Mouse (Mus musculus): ENCODE measurements around the gene S100pbp. TPM values are rescaled to one million over a fixed set of nuclear protein-coding genes. Genes with fewer than 3 reads are reported as not detected.

Gene S100pbp
- polyA plus RNA-seq, 1 experiment: 6.4 TPM

GRCm38 (mm10) chr4:129226441-129226963, 37.0 kb upstream of the S100pbp start:
- Histone ChIP-seq H3K4me3 (ENCODE audit: low read depth, low read length) (no peak overlapping the region), H3K27me3 (ENCODE audit: control insufficient read depth, insufficient read depth, low read length) (no peaks in the 10 kb centered on the region), H3K36me3 (ENCODE audit: control insufficient read depth, insufficient read depth, low read length) (peaks cover 46% of the 10 kb centered on the region), H3K27ac (ENCODE audit: insufficient read depth, low read depth, low read length) (no peak overlapping the region), H3K4me1 (ENCODE audit: control insufficient read depth, insufficient read depth, insufficient read length, low read length) (peaks cover 37% of the 10 kb centered on the region)
- TF ChIP-seq POLR2A (IDR thresholded peaks at IDR 0.05; ENCODE audit: low read depth, low read length) (no peak), CTCF (IDR thresholded peaks at IDR 0.05; ENCODE audit: extremely low read depth, insufficient read length, insufficient replicate concordance, low read depth, low read length) (no peak)
- 20% methylated on average over 5 of the region's 5 CpGs for WGBS

DNA sequence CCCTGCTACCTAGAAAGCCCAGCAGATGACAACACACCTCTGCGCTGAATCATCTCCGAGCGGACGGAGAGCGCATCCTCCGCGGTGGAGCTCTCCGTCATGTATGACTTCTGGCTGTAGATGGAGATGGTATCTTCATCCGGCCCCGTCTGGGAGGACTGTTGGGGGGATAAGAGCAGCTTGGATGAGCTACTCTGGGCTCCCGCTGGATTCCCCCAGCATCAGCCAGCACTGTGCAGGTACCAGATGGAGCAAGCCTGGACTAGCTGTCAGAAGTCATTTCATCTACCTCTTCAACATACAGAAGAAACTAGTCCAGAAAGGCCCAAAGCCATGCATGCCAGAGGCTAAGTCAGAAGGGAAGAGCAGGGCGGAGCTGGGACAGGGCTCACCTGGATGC, 35.8 kb upstream of the S100pbp start:
- WGBS: 98% methylated on average over 12 of the region's 12 CpGs
- no peak overlapping the region for H3K4me3 ChIP-seq (ENCODE audit: low read depth, low read length)
- TF ChIP-seq POLR2A (IDR thresholded peaks at IDR 0.05; ENCODE audit: low read depth, low read length) (no peak), CTCF (IDR thresholded peaks at IDR 0.05; ENCODE audit: extremely low read depth, insufficient read length, insufficient replicate concordance, low read depth, low read length) (no peak)
- H3K36me3 ChIP-seq (ENCODE audit: control insufficient read depth, insufficient read depth, low read length): peaks cover 58% of the 10 kb centered on the region
- no peaks in the 10 kb centered on the region for H3K27me3 ChIP-seq (ENCODE audit: control insufficient read depth, insufficient read depth, low read length)
- H3K27ac ChIP-seq (ENCODE audit: insufficient read depth, low read depth, low read length): no peak overlapping the region
- H3K4me1 ChIP-seq (ENCODE audit: control insufficient read depth, insufficient read depth, insufficient read length, low read length): peaks cover 28% of the 10 kb centered on the region

DNA sequence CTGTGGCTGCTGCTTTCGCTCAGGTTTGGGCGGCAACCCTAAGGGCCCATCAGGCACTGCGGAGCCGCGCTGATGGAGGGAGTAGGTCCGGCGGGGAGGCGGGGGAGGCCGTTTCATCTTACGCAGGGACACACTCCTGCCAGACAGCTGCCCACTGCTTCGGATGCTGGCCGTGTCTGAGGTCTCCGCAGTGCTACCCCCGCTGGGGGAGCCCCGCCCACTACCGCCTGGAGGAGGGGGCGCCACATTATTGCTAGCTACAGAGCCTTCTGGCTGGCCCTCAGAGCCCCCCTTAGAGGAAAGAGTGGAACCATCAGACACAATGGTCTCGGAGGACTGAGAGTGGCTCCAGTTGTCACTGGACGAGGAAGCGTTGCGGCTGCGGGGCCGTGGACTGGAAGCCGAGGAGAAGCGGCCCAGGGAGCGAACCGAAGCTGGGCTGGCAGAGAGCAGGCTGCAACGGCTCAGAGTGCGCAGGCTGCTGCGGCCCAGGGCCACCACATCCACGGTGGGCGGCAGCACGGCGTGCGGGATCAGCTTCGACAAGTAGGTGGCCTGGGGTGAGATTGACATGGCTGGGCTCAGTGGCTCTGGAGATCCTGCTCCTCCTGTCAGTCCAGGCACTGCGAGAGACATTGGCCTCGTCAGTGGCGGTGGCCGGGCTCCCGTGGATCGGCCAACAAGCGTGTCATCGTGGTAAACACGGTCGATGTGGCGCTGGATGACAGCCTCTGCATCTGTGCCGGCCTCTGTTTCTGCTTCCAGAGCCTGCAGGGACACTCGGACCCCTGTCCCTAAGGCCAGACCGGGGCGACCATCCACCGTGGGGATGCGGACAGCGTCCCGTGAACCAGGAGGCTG, 34.1 kb upstream of the S100pbp start:
- H3K27me3 ChIP-seq (ENCODE audit: control insufficient read depth, insufficient read depth, low read length): no peaks in the 10 kb centered on the region
- WGBS: 84% methylated on average over 55 of the region's 55 CpGs
- TF ChIP-seq POLR2A (IDR thresholded peaks at IDR 0.05; ENCODE audit: low read depth, low read length) (no peak), CTCF (IDR thresholded peaks at IDR 0.05; ENCODE audit: extremely low read depth, insufficient read length, insufficient replicate concordance, low read depth, low read length) (no peak)
- no peak overlapping the region for H3K27ac ChIP-seq (ENCODE audit: insufficient read depth, low read depth, low read length)
- peaks cover 18% of the 10 kb centered on the region for H3K4me1 ChIP-seq (ENCODE audit: control insufficient read depth, insufficient read depth, insufficient read length, low read length)
- H3K36me3 ChIP-seq (ENCODE audit: control insufficient read depth, insufficient read depth, low read length): peaks cover 71% of the 10 kb centered on the region
- H3K4me3 ChIP-seq (ENCODE audit: low read depth, low read length): no peak overlapping the region

- no peak overlapping the region for H3K27ac ChIP-seq (ENCODE audit: insufficient read depth, low read depth, low read length)
- H3K4me3 ChIP-seq (ENCODE audit: low read depth, low read length): no peak overlapping the region
- H3K36me3 ChIP-seq (ENCODE audit: control insufficient read depth, insufficient read depth, low read length): peaks cover 84% of the 10 kb centered on the region
- peaks cover 8% of the 10 kb centered on the region for H3K4me1 ChIP-seq (ENCODE audit: control insufficient read depth, insufficient read depth, insufficient read length, low read length)
- 87% methylated on average over 31 of the region's 31 CpGs for WGBS
- no peaks in the 10 kb centered on the region for H3K27me3 ChIP-seq (ENCODE audit: control insufficient read depth, insufficient read depth, low read length)
- TF ChIP-seq CTCF (IDR thresholded peaks at IDR 0.05; ENCODE audit: extremely low read depth, insufficient read length, insufficient replicate concordance, low read depth, low read length) (no peak), POLR2A (IDR thresholded peaks at IDR 0.05; ENCODE audit: low read depth, low read length) (no peak)
Observed at GRCm38 (mm10) chr4:129222019-129222925, 32.7 kb upstream of the S100pbp start.

GRCm38 (mm10) chr4:129221097-129222010, 31.8 kb upstream of the S100pbp start:
- no peak overlapping the region for H3K27ac ChIP-seq (ENCODE audit: insufficient read depth, low read depth, low read length)
- no peaks in the 10 kb centered on the region for H3K27me3 ChIP-seq (ENCODE audit: control insufficient read depth, insufficient read depth, low read length)
- WGBS: 82% methylated on average over 23 of the region's 23 CpGs
- peaks cover 2% of the 10 kb centered on the region for H3K4me1 ChIP-seq (ENCODE audit: control insufficient read depth, insufficient read depth, insufficient read length, low read length)
- TF ChIP-seq POLR2A (IDR thresholded peaks at IDR 0.05; ENCODE audit: low read depth, low read length) (no peak), CTCF (IDR thresholded peaks at IDR 0.05; ENCODE audit: extremely low read depth, insufficient read length, insufficient replicate concordance, low read depth, low read length) (no peak)
- H3K36me3 ChIP-seq (ENCODE audit: control insufficient read depth, insufficient read depth, low read length): peaks cover 93% of the 10 kb centered on the region
- H3K4me3 ChIP-seq (ENCODE audit: low read depth, low read length): no peak overlapping the region

- H3K36me3 ChIP-seq (ENCODE audit: control insufficient read depth, insufficient read depth, low read length): peaks cover 92% of the 10 kb centered on the region
- 73% methylated on average over 7 of the region's 7 CpGs for WGBS
Observed at GRCm38 (mm10) chr4:129220376-129221089, 31.0 kb upstream of the S100pbp start.

More at GRCm38 (mm10) chr4:129220376-129221089, 31.0 kb upstream of the S100pbp start:
- TF ChIP-seq CTCF (IDR thresholded peaks at IDR 0.05; ENCODE audit: extremely low read depth, insufficient read length, insufficient replicate concordance, low read depth, low read length) (no peak), POLR2A (IDR thresholded peaks at IDR 0.05; ENCODE audit: low read depth, low read length) (no peak)
- H3K4me1 ChIP-seq (ENCODE audit: control insufficient read depth, insufficient read depth, insufficient read length, low read length): peaks cover 2% of the 10 kb centered on the region; the same call in 1 of the 2 replicates
- H3K4me3 ChIP-seq (ENCODE audit: low read depth, low read length): no peak overlapping the region
- H3K27me3 ChIP-seq (ENCODE audit: control insufficient read depth, insufficient read depth, low read length): no peaks in the 10 kb centered on the region
- no peak overlapping the region for H3K27ac ChIP-seq (ENCODE audit: insufficient read depth, low read depth, low read length)
